Mouse (Mus musculus) stomach, embryonic 14.5 days (tissue): Measurements from ENCODE around the gene Crygd. TPM values are rescaled to one million over a fixed set of nuclear protein-coding genes. Genes with fewer than 3 reads are reported as not detected.

Experiments used
- ATAC-seq: fragments of 200-750 bp; cut with Nextera tagmentation; 2 replicates; pipeline ENCODE4 v1.8.0; 2017; ENCODE audit warnings: low read depth, moderate TSS enrichment; ENCODE audit not compliant: insufficient number of reproducible peaks, insufficient read depth, low FRiP score
- H3K27ac ChIP-seq: fragments of 300-500 bp; sonication (generic); 2 replicates; pipeline ENCODE4 v1.5.1; 2014; ENCODE audit warnings: mild to moderate bottlenecking, low read length, moderate library complexity, mixed read lengths
- H3K27me3 ChIP-seq: fragments of 300-500 bp; sonication (generic); 2 replicates; pipeline ENCODE4 v1.6.1; 2014; ENCODE audit warnings: low read length, control low read depth, mixed read lengths; ENCODE audit not compliant: control insufficient read depth, insufficient read depth
- H3K36me3 ChIP-seq: fragments of 300-500 bp; sonication (generic); 2 replicates; pipeline ENCODE4 v1.6.1; 2014; ENCODE audit warnings: mild to moderate bottlenecking, control low read depth, low read length, moderate library complexity, mixed read lengths; ENCODE audit not compliant: control insufficient read depth, insufficient read depth
- H3K4me1 ChIP-seq: fragments of 300-500 bp; sonication (generic); 2 replicates; pipeline ENCODE4 v1.6.1; 2014; ENCODE audit warnings: low read length, control low read depth, mixed read lengths; ENCODE audit not compliant: control insufficient read depth, insufficient read depth
- H3K4me2 ChIP-seq: fragments of 300-500 bp; sonication (generic); replicated peaks from 2 replicates; pipeline ENCODE4 v1.6.1; 2014; ENCODE audit warnings: low read depth, low read length, control low read depth
- H3K4me3 ChIP-seq: fragments of 300-500 bp; sonication (generic); 2 replicates; pipeline ENCODE4 v1.5.1; 2014; ENCODE audit warnings: low read depth, low read length, control low read depth
- H3K9ac ChIP-seq: fragments of 300-500 bp; sonication (generic); replicated peaks from 2 replicates; pipeline ENCODE4 v1.6.1; 2014; ENCODE audit warnings: low read depth, mild to moderate bottlenecking, control low read depth, low read length, moderate library complexity, mixed read lengths
- H3K9me3 ChIP-seq: fragments of 300-500 bp; sonication (generic); 2 replicates; pipeline ENCODE4 v1.6.1; 2016; ENCODE audit warnings: low read depth, low read length, control low read depth; ENCODE audit not compliant: control insufficient read depth
- WGBS: fragments of 180-500 bp; shearing (Covaris S2); extraction: QIAGEN DNeasy Blood & Tissue Kit; methylation state at CpG from one replicate; pipeline ENCODE4 v1.1.7; 2014; 5-methylcytosine and 5-hydroxymethylcytosine counted together
- polyA plus RNA-seq: library from polyadenylated mRNA; unstranded; fragments of >200 nt; fragmentation: Nextera tagmentation; extraction: Ambion mirVana; gene quantifications from 2 replicates; pipeline ENCODE4 v1.2.1, GENCODE M21; 2014

The Crygd gene
- polyA plus RNA-seq, 1 experiment from 2014 or later: not detected

DNA sequence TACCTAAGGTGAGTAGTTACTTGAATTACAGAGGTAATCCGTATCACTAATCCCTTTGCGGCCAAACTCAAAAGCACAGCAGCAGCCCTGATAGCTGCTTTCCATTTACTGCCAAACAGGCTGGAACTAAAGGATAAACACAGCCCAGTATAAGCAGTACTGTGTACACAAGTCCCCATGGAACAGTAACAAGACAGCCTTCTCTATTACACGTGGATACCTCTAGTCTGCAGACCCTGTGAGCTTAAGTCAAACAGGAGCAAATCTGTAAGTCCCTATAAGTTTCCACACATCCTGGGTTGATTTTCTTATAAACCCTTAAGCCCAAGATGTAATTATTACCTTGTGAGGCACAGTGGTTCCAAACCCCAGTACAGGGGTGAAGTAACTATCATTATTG, 27.7 kb downstream of the Crygd start:
- no peaks in the 10 kb centered on the region for H3K9me3 ChIP-seq
- no peaks in the 10 kb centered on the region for H3K27me3 ChIP-seq
- H3K27ac ChIP-seq: no peak overlapping the region
- no peaks in the 10 kb centered on the region for H3K36me3 ChIP-seq
- ATAC-seq: no peak
- H3K9ac ChIP-seq: no peak overlapping the region
- 20% methylated on average over 3 of the region's 3 CpGs for WGBS
- H3K4me1 ChIP-seq: no peaks in the 10 kb centered on the region
- no peak overlapping the region for H3K4me2 ChIP-seq
- H3K4me3 ChIP-seq: no peak overlapping the region

GRCm38 (mm10) chr1:65032641-65033040, 30.6 kb downstream of the Crygd start, which contains the start of gene Akr1cl:
TSS of gene Akr1cl (minus strand) at chr1:65032759.
- Histone ChIP-seq H3K4me1 (no peaks in the 10 kb centered on the region), H3K36me3 (no peaks in the 10 kb centered on the region), H3K4me2 (no peak within 1 kb of the TSS), H3K9me3 (no peaks in the 10 kb centered on the region), H3K27ac (no peak within 1 kb of the TSS), H3K27me3 (no peaks in the 10 kb centered on the region), H3K4me3 (no peak within 1 kb of the TSS), H3K9ac (no peak within 1 kb of the TSS)
- no peak for ATAC-seq

GRCm38 (mm10) chr1:65028206-65028605, 35.0 kb downstream of the Crygd start:
- 72% methylated on average over 9 of the region's 9 CpGs for WGBS
- no peak overlapping the region for H3K4me2 ChIP-seq
- ATAC-seq: no peak
- no peak overlapping the region for H3K4me3 ChIP-seq
- H3K36me3 ChIP-seq: no peaks in the 10 kb centered on the region
- no peak overlapping the region for H3K9ac ChIP-seq
- no peaks in the 10 kb centered on the region for H3K27me3 ChIP-seq
- no peak overlapping the region for H3K27ac ChIP-seq
- H3K9me3 ChIP-seq: no peaks in the 10 kb centered on the region
- H3K4me1 ChIP-seq: no peaks in the 10 kb centered on the region

GRCm38 (mm10) chr1:65012726-65013125, 50.5 kb downstream of the Crygd start:
- H3K9me3 ChIP-seq: no peaks in the 10 kb centered on the region
- H3K36me3 ChIP-seq: no peaks in the 10 kb centered on the region
- no peaks in the 10 kb centered on the region for H3K4me1 ChIP-seq
- WGBS: 80% methylated on average over 4 of the region's 4 CpGs
- no peaks in the 10 kb centered on the region for H3K27me3 ChIP-seq
- no peak overlapping the region for H3K9ac ChIP-seq
- ATAC-seq: no peak
- H3K4me2 ChIP-seq: no peak overlapping the region
- H3K27ac ChIP-seq: no peak overlapping the region
- H3K4me3 ChIP-seq: no peak overlapping the region

Other genes starting within 250 kb of the Crygd start
- 8.4 and 10.4 TPM in 2 replicates for gene Plekhm3, start 106.6 kb downstream of the Crygd start, polyA plus RNA-seq
- 0.32 TPM in 1 of 2 replicates, not detected in the other for gene Akr1cl, start 30.7 kb downstream of the Crygd start, polyA plus RNA-seq
- gene Cryge, start 12.3 kb downstream of the Crygd start, polyA plus RNA-seq: not detected in 2 replicates
- gene Crygc, start 10.2 kb upstream of the Crygd start, polyA plus RNA-seq: not detected in 2 replicates
- 0.71 TPM in 1 of 2 replicates, not detected in the other for gene Crygb, start 18.8 kb upstream of the Crygd start, polyA plus RNA-seq
- gene Cryga, start 39.9 kb upstream of the Crygd start, polyA plus RNA-seq: not detected in 2 replicates
- gene Gm28845, start 56.1 kb upstream of the Crygd start, polyA plus RNA-seq: not detected in 2 replicates
- gene D630023F18Rik, start 59.8 kb upstream of the Crygd start, polyA plus RNA-seq: 0.29 TPM in 1 of 2 replicates, not detected in the other
- 148 and 162 TPM in 2 replicates for gene Idh1, start 123.0 kb upstream of the Crygd start, polyA plus RNA-seq
- 18.7 TPM in 2 replicates for gene Pikfyve, start 123.2 kb upstream of the Crygd start, polyA plus RNA-seq
- gene Pth2r, start 218.6 kb upstream of the Crygd start, polyA plus RNA-seq: not detected in 2 replicates